ENCODE assay signal across 8 mouse cellular contexts in the genomic region with DNA sequence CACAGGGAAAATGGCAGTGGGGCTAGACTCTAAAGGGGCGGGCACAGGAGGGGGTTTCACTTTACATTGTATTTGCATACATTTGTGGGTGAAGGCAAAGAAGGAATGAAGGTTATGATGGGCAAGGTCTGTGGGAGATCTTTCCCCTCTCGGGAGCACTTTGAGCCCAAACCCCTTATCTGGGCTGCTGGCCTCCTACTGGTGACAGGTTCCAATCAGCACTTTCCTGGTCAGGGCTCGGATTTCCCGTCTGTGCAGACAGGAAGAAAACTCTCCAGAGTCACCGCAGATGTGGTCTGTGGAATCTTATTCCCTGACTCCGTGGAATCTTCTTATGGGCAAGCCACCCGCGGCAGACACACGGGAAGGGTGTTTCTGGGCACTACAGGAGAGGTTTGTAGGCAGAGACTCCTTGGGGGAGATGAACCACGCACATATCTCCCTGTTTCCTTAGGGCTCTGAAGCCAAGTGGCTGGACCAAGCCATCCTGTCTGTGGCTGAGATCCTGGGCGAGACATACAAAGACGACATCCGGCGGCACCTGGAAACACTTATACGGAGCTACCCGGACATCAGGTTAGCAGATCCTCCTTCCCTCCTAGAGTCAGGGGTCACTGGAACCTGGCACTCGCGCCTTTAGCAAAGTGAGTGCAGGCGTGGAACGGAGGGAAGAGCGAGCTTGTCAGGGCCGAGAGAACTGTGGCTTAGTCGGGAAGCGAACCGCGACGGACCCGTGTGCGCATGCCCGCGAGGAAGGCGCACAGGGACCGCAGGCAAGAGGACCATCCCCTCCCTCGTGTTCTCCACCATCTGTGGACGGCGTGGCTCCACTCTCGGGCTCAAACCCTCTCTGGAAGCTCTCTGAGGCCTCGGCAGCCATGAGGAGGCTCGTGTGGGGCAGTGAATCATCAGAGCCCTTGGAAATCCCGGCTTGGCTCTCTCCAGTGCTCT. TPM values are rescaled to one million over a fixed set of nuclear protein-coding genes. Genes with fewer than 3 reads are reported as not detected.
DNase-seq lines count a peak whose midpoint lies in the region; ATAC-seq lines count a peak whose summit lies in the region.

No protein-coding gene starts in this region.

- peak overlapping the region; percentile 47 for H3K9ac ChIP-seq in forebrain, embryonic 14.5 days (ENCODE audit: low read length)
- peak overlapping the region; percentile 64 for H3K9ac ChIP-seq in hindbrain, embryonic 14.5 days
- H3K9ac ChIP-seq in liver, embryonic 15.5 days = peak overlapping the region; percentile 30; the same call in 1 of the 2 replicates
- peak overlapping the region; percentile 50 for H3K9ac ChIP-seq in neural tube, embryonic 15.5 days (replicated peaks)

- H3K4me1 ChIP-seq in forebrain, embryonic 14.5 days (ENCODE audit: control insufficient read depth, insufficient read depth, low read length) = peaks cover 14% of the 10 kb centered on the region
- H3K4me1 ChIP-seq in hindbrain, embryonic 14.5 days (replicated peaks; ENCODE audit: control insufficient read depth, insufficient read depth, low read length) = peaks cover 21% of the 10 kb centered on the region; the same call in 1 of the 2 replicates
- peaks cover 77% of the 10 kb centered on the region for H3K4me1 ChIP-seq in liver, embryonic 15.5 days (replicated peaks)
- H3K4me1 ChIP-seq in neural tube, embryonic 15.5 days = peaks cover 53% of the 10 kb centered on the region

- H3K27ac ChIP-seq in forebrain, embryonic 14.5 days (ENCODE audit: low read depth, low read length) = no peak overlapping the region
- H3K27ac ChIP-seq in hindbrain, embryonic 14.5 days = no peak overlapping the region
- H3K27ac ChIP-seq in liver, embryonic 15.5 days (replicated peaks) = peak overlapping the region; percentile 41; the same call in 1 of the 2 replicates
- no peak overlapping the region for H3K27ac ChIP-seq in neural tube, embryonic 15.5 days (replicated peaks)

- under 1% methylated on average over 40 of the region's 40 CpGs for WGBS in forebrain, embryonic 14.5 days
- under 1% methylated on average over 40 of the region's 40 CpGs for WGBS in hindbrain, embryonic 14.5 days
- 3% methylated on average over 40 of the region's 40 CpGs for WGBS in liver, embryonic 15.5 days (ENCODE audit: insufficient replicate concordance)
- 1% methylated on average over 40 of the region's 40 CpGs for WGBS in neural tube, embryonic 15.5 days

- no peaks in the 10 kb centered on the region for H3K9me3 ChIP-seq in forebrain, embryonic 14.5 days (replicated peaks; ENCODE audit: control insufficient read depth, low read length)
- H3K9me3 ChIP-seq in hindbrain, embryonic 14.5 days (ENCODE audit: control insufficient read depth, low read length) = no peaks in the 10 kb centered on the region
- no peaks in the 10 kb centered on the region for H3K9me3 ChIP-seq in liver, embryonic 15.5 days (replicated peaks)
- no peaks in the 10 kb centered on the region for H3K9me3 ChIP-seq in neural tube, embryonic 15.5 days (replicated peaks)

- peak overlapping the region; percentile 31 for H3K4me3 ChIP-seq in forebrain, embryonic 14.5 days (ENCODE audit: low read depth, low read length)
- peak overlapping the region; percentile 33 for H3K4me3 ChIP-seq in hindbrain, embryonic 14.5 days (replicated peaks; ENCODE audit: low read length)
- peak overlapping the region; percentile 45 for H3K4me3 ChIP-seq in liver, embryonic 15.5 days (replicated peaks)
- H3K4me3 ChIP-seq in neural tube, embryonic 15.5 days (replicated peaks) = peak overlapping the region; percentile 41

- H3K4me2 ChIP-seq in forebrain, embryonic 14.5 days (ENCODE audit: low read length) = peak overlapping the region; percentile 54
- H3K4me2 ChIP-seq in hindbrain, embryonic 14.5 days (replicated peaks) = peak overlapping the region; percentile 59
- H3K4me2 ChIP-seq in liver, embryonic 15.5 days = peak overlapping the region; percentile 73
- H3K4me2 ChIP-seq in neural tube, embryonic 15.5 days = peak overlapping the region; percentile 73

- no peak for DNase-seq in frontal cortex, postnatal 36 days (ENCODE audit: low spot score in 2 of 2)
- peak; percentile 39 for DNase-seq in MN1 (ENCODE audit: low spot score)
- peak; percentile 70 for DNase-seq in forebrain, embryonic 14.5 days (ENCODE audit: low spot score)
- DNase-seq in hindbrain, embryonic 14.5 days (ENCODE audit: low spot score) = peak; percentile 71
- no peak for DNase-seq in thymus, postnatal 25 days

- peaks cover 67% of the 10 kb centered on the region for H3K27me3 ChIP-seq in forebrain, embryonic 14.5 days (replicated peaks; ENCODE audit: control insufficient read depth, insufficient read depth, low read length)
- peaks cover 71% of the 10 kb centered on the region for H3K27me3 ChIP-seq in hindbrain, embryonic 14.5 days (ENCODE audit: control insufficient read depth, insufficient read depth, low read length)
- peaks cover 76% of the 10 kb centered on the region for H3K27me3 ChIP-seq in liver, embryonic 15.5 days
- peaks cover 76% of the 10 kb centered on the region for H3K27me3 ChIP-seq in neural tube, embryonic 15.5 days (replicated peaks)

- H3K36me3 ChIP-seq in forebrain, embryonic 14.5 days (ENCODE audit: control insufficient read depth, insufficient read depth, low read length) = no peaks in the 10 kb centered on the region
- H3K36me3 ChIP-seq in hindbrain, embryonic 14.5 days (replicated peaks; ENCODE audit: control insufficient read depth, insufficient read depth) = no peaks in the 10 kb centered on the region
- 0 out of 2 replicates have a peak, but pooled peaks cover under 1% of the 10 kb centered on the region for H3K36me3 ChIP-seq in liver, embryonic 15.5 days (replicated peaks)
- no peaks in the 10 kb centered on the region for H3K36me3 ChIP-seq in neural tube, embryonic 15.5 days

- ATAC-seq in frontal cortex, adult (ENCODE audit: low TSS enrichment) = peak; percentile 43; the same call in 1 of the 2 replicates
- ATAC-seq in forebrain, embryonic 14.5 days = no peak
- no peak for ATAC-seq in hindbrain, embryonic 14.5 days (ENCODE audit: low FRiP score)
- ATAC-seq in liver, embryonic 15.5 days (ENCODE audit: insufficient read depth) = no peak
- peak; percentile 22; the same call in 1 of the 2 replicates for ATAC-seq in neural tube, embryonic 15.5 days (ENCODE audit: low FRiP score)

RNA-seq across cellular contexts. Expression of a gene that starts 12.4 kb away (rescaled TPM):
- 2.2 and 2.7 TPM in 2 replicates for polyA plus RNA-seq in forebrain, embryonic 14.5 days (2014; fragmentation: Nextera tagmentation; extraction: Ambion mirVana)
- 1.7 and 1.8 TPM in 2 replicates for polyA plus RNA-seq in hindbrain, embryonic 14.5 days (2014; fragmentation: Nextera tagmentation; extraction: Ambion mirVana)
- 22.5 and 23.5 TPM in 2 replicates for polyA plus RNA-seq in liver, embryonic 15.5 days (2015; fragmentation: Nextera tagmentation; extraction: Ambion mirVana)
- polyA plus RNA-seq in neural tube, embryonic 15.5 days (2015; fragmentation: Nextera tagmentation; extraction: Ambion mirVana) = 1.9 and 11.8 TPM in 2 replicates

RNA-seq across cellular contexts. Expression of a gene that starts 13.0 kb away (rescaled TPM):
- polyA plus RNA-seq in forebrain, embryonic 14.5 days (2014; fragmentation: Nextera tagmentation; extraction: Ambion mirVana) = 0.28 and 1.1 TPM in 2 replicates
- 0.42 and 0.79 TPM in 2 replicates for polyA plus RNA-seq in hindbrain, embryonic 14.5 days (2014; fragmentation: Nextera tagmentation; extraction: Ambion mirVana)
- 70.3 and 79.5 TPM in 2 replicates for polyA plus RNA-seq in liver, embryonic 15.5 days (2015; fragmentation: Nextera tagmentation; extraction: Ambion mirVana)
- 1.00 and 3.3 TPM in 2 replicates for polyA plus RNA-seq in neural tube, embryonic 15.5 days (2015; fragmentation: Nextera tagmentation; extraction: Ambion mirVana)

RNA-seq across cellular contexts. Expression of a gene that starts 22.6 kb away (rescaled TPM):
- polyA plus RNA-seq in forebrain, embryonic 14.5 days (2014; fragmentation: Nextera tagmentation; extraction: Ambion mirVana) = 2.4 and 2.8 TPM in 2 replicates
- polyA plus RNA-seq in hindbrain, embryonic 14.5 days (2014; fragmentation: Nextera tagmentation; extraction: Ambion mirVana) = 0.72 and 1.3 TPM in 2 replicates
- polyA plus RNA-seq in liver, embryonic 15.5 days (2015; fragmentation: Nextera tagmentation; extraction: Ambion mirVana) = not detected in 2 replicates
- polyA plus RNA-seq in neural tube, embryonic 15.5 days (2015; fragmentation: Nextera tagmentation; extraction: Ambion mirVana) = 1.4 and 2.8 TPM in 2 replicates

RNA-seq across cellular contexts. Expression of a gene that starts 51.7 kb away (rescaled TPM):
- polyA plus RNA-seq in forebrain, embryonic 14.5 days (2014; fragmentation: Nextera tagmentation; extraction: Ambion mirVana) = 28.8 and 34.6 TPM in 2 replicates
- polyA plus RNA-seq in hindbrain, embryonic 14.5 days (2014; fragmentation: Nextera tagmentation; extraction: Ambion mirVana) = 48.1 and 48.3 TPM in 2 replicates
- 6.6 and 9.4 TPM in 2 replicates for polyA plus RNA-seq in liver, embryonic 15.5 days (2015; fragmentation: Nextera tagmentation; extraction: Ambion mirVana)
- polyA plus RNA-seq in neural tube, embryonic 15.5 days (2015; fragmentation: Nextera tagmentation; extraction: Ambion mirVana) = 30.2 and 33.7 TPM in 2 replicates

RNA-seq across cellular contexts. Expression of a gene that starts 56.4 kb away (rescaled TPM):
- 0.84 and 0.99 TPM in 2 replicates for polyA plus RNA-seq in forebrain, embryonic 14.5 days (2014; fragmentation: Nextera tagmentation; extraction: Ambion mirVana)
- 2.6 and 3.8 TPM in 2 replicates for polyA plus RNA-seq in hindbrain, embryonic 14.5 days (2014; fragmentation: Nextera tagmentation; extraction: Ambion mirVana)
- 0.56 and 0.62 TPM in 2 replicates for polyA plus RNA-seq in liver, embryonic 15.5 days (2015; fragmentation: Nextera tagmentation; extraction: Ambion mirVana)
- polyA plus RNA-seq in neural tube, embryonic 15.5 days (2015; fragmentation: Nextera tagmentation; extraction: Ambion mirVana) = 2.9 and 12.0 TPM in 2 replicates

Comparison
In these comparisons a context has a peak if more than half of its experiments do, and no peak if none do; other contexts are left out.
1. ATAC-seq: peak in frontal cortex, adult (single experiment) and neural tube, embryonic 15.5 days (single experiment); none in forebrain, embryonic 14.5 days (single experiment), hindbrain, embryonic 14.5 days (single experiment) and liver, embryonic 15.5 days (single experiment).
2. DNase-seq: peak in MN1 (single experiment), forebrain, embryonic 14.5 days (single experiment) and hindbrain, embryonic 14.5 days (single experiment); none in frontal cortex, postnatal 36 days (0 of 2) and thymus, postnatal 25 days (single experiment).
3. RNA of a gene that starts 13.0 kb away (polyA plus RNA-seq): 70.3 to 79.5 TPM in liver, embryonic 15.5 days; 0.28 to 1.1 TPM in forebrain, embryonic 14.5 days, 1.00 to 3.3 TPM in neural tube, embryonic 15.5 days and 0.42 to 0.79 TPM in hindbrain, embryonic 14.5 days; every median in the first group is over 10 times any median in the second.
4. Peak in every context shown above with its lines, with median percentiles within 50 percentile points of each other: H3K4me2 ChIP-seq, H3K4me3 ChIP-seq and H3K9ac ChIP-seq.